Mouse (Mus musculus): ENCODE measurements around the gene Urb1. TPM values are rescaled to one million over a fixed set of nuclear protein-coding genes. Genes with fewer than 3 reads are reported as not detected.

Gene Urb1
- total RNA-seq, 4 experiments from 2014 or later = 14.4 to 20.9 (median 19.1) TPM

DNA sequence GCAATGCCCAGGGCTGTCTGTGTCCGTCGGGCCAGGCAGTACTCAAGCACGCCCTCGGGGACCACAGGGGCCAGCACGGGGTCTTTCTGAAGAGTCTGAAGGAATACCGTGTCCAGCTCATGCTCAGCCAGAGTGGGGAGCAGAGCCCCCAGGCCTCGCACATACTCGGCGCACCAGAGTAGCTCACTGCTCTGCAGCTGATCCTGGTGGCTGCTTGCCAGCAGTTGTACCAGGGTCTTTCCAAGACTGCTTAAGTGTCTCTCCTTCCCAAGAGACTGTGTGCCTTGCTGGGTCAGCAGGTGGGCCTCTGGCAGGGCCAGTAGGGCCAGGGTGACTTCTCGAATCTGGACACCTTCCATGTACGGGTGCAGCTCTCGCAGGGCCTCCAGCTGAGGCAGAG, 36.0 kb downstream of the Urb1 start:
- DNase-seq (ENCODE audit: low spot score in 2 of 2) = no peak

DNA sequence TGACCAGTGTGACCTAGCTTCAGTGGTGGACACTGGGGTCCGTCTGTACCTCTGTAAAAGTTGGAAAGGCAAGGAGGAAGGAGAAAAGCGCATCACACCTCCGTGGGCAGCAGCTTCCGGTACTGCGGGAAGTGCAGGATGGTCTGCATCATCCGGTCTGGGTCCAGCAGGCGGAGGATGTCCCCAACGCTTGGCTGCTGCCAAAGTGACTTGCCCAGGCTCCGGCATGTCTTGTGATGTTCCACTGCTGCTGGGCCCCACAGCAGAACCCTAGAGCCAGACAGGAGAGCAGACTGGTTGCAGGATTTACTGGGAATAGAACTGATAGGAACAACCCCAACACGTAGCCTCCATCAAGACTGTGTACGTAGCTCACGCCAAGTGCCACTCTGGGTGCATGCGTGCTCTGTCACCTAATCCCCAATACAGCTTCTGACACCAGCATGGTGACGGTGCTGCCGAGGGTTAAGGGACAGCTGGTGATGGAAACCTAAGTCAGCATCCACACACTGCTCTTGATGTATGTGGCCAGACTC, 43.2 kb downstream of the Urb1 start:
- no peak for DNase-seq (ENCODE audit: low spot score in 2 of 2)

DNA sequence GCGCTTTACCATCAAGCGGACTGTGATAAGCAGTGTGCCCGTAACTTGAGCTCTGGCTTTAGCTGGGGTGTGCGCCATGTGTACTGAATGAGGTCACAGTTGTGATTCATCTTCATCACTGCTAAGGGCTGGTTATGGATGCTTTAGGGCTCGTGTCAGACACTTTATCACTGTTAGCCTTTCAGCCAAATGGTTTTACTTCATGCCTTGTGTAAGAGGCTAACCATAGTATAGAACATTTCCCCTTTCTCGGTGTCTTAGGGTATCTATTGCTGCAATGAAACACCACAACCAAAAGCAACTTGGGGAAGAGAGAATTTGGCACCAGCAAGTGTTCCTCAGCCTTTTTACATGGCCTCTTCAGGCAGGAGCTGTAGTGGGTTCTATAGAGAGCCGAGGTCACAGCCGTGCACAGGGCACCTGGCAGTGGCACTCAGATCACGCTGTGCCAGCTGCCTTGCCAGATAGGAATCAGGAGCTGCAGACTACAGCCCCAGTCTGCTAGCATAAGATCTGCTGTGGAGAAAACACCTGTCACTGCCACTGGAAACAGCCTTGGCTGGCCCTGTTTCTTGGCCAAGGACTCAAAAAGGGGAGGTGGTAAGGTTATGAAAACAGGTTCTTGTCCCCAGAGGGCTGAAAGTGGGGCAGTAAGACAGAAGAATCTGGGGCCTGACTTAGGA, 44.9 kb downstream of the Urb1 start:
- no peak for DNase-seq (ENCODE audit: low spot score in 2 of 2)

DNA sequence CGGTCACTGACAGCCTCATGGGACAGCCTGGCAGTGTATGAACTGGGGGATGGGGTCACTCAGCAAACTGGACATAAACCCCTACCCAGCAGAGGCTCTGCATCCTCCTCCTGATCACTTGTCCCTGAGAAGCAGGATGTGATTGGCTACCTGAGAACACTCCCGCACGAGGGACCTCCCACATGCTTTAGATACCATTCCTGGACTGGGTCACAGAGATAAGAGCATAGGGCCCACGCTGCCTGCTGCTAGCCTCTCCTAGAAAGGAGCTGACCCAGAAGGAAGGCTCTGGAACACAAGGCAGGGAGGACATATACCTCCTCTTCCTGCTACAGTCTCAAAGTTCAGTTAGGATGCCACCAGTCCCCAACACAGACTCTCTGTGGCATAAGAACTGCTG, 49.7 kb downstream of the Urb1 start:
- no peak for DNase-seq (ENCODE audit: low spot score in 2 of 2)

DNA sequence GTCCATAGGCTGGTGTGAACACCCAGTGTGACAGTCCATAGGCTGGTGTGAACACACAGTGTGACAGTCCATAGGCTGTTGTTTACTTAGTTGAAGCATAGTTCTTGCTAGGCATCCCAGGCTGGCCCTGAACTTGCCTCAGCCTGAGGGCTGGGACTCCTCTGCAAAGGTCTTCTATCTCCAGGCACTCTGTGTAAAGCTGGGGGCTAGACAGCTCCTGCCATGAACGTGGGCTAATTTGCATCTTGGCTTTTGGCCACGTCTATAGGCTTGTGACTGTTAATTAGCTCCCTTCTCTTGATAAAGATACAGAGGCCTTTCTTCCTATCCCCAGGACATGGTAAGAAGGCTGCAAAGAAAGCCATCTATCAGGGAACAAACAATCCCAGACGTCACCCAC, 50.9 kb downstream of the Urb1 start:
- DNase-seq (ENCODE audit: low spot score in 2 of 2) = no peak

DNA sequence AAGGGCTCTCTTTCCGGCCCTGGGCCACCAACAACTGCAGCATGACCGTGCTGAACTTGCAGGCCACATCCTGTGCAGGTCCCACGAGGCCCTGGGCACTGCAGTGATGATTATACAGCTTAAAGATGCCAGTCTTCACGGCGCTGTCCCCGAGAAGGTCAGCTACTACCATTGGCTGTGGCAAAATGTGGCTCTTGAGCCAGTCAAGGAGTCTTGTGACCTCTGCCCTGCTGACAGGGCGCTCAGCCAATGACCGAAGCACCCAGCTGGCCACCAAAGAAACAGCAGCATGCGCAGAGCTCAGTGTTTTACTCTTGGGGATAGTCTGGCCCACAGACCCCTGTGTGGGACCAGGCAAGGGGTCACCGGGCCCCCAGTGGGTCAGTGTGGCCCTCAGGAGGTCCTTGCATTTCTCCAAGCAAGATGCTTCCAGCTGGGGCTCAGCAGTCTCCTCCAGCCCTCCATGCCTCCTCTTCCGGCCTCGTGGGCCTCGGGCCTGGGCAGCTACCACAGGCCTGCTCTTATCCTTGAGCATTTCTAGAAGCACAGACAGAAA, 56.7 kb downstream of the Urb1 start:
- DNase-seq (ENCODE audit: low spot score in 2 of 2) = no peak

DNA sequence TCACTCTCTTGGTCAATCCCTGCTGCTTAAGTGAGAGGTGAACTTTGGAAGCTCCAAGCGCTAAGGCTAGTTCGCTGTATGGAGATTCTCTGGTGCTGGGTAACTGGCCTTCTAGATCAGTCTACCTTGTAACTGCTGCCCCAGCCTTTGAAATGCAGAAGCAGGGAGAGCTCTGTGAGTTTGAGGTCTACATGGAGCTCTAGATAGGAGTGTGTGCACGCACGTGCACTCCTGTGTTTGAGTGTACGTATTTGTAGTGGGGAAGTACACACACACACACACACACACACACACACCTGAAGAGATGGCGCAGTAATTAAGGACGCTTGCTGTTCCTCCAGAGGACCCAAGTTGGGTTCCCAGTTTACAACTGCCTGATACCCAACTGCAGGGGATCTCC, 62.0 kb downstream of the Urb1 start:
- DNase-seq (ENCODE audit: low spot score in 2 of 2) = no peak

DNA sequence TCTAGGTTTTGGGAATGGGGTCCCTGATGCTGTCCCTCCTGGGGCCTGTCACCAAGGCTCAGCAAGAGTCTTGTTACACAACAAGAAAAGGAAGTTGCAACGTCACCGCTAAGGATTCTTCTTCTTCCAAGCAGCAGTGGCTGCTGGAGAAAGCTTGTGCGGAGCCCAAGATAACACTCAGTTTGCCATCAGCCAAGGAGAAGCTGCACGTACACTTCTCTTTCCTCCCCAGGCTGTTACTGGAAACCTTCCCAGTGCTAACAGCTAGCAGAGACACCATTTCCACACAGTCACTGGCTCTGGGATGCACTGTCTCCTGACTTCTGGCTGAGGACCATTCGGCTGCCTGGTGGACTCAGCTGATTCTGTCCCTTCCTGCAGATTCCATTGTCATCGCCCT, 63.1 kb downstream of the Urb1 start:
- peak in 1 of 2 experiments; percentile 24 for DNase-seq (ENCODE audit: low spot score in 2 of 2)

DNA sequence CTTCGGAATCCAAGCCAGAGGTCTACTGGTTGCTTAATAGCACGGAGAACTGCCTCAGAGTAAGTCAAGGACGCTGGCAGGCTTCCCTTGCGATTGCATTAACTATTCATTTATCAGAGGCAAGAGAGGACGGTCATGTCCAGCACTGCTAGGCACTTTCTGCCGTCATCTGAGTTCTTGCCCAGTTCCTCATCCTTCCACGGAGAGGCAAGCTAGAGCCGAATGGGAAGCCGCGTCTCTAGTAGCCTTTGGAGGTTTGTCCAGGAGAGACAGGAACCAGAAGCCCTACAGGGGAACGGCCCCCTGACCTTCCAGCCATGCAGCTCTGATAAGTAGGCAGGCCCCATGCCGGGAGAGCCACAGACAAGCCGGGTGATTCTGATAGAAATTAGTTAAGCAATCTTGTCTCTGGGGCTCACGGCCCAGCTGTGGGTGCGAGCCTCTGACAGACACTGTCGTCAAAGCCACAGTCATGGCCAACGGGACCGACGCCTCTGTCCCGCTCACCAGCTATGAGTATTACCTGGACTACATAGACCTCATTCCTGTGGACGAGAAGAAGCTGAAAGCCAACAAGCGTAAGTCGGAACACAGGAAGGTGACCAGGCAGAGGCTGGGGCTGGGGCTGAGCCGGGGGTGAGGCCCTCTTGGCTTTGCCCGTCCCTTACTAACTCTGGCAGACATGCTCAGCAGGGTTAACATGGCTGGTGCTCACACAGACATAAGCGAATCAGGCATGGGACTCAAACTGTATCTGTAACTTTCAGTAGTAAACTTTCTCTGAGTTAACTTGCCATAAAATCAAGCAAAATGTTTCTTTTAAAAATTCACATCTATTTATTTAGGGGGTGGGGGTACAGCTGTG, 71.9 kb downstream of the Urb1 start, which contains the start of gene Mrap:
Mrap (plus strand) TSS at position 116 of the 865 bp plus-strand sequence.
- no peak for DNase-seq (ENCODE audit: low spot score in 2 of 2)

DNA sequence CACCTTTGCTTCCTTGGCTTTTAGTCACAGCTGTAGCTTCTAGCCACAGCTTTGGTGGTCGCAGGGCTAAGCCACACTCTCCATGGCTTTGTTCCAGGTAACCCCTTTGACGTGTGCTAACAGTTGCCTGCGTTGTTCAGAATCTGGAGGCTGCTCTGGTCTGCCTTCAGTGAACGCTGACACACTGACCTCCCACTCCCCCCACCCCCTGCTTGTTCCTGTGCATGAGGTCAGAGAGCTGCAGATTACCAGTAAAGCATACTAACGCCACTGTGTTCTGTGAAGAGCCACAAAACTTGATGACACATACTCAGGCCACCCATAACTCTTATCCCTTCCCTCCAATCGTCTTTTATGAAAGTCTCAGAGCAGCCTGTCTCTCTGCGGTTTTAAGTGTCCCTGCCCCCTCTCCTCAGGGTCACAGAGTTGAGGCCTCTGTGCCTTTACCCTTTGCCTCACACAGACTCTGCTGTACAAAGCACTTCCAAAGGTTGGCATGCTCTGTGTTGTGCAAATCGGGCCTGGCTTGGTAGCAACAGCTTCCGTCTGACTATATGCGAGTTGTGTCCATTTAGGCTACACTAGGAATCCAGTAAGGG, 73.4 kb downstream of the Urb1 start:
- no peak for DNase-seq (ENCODE audit: low spot score in 2 of 2)

DNA sequence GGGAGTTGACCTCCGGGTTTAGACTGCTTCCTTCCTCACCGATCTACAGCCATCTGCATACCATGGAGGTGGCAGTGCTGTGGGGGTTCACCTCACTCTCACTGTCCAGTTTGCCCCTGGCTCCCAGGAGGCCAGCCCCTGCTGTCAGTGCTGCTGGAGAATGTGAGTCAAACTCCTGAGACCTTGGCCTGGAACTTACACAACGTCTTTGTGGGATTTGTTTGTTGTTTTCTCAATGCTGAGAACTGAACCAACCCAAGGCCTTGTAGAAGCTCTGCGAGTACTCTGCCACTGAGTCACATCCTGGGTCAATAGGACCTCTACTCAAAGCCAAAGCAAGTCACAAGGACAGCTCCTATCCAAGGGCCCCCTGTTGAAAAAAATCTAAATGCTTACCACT, 74.6 kb downstream of the Urb1 start:
- no peak for DNase-seq (ENCODE audit: low spot score in 2 of 2)

DNA sequence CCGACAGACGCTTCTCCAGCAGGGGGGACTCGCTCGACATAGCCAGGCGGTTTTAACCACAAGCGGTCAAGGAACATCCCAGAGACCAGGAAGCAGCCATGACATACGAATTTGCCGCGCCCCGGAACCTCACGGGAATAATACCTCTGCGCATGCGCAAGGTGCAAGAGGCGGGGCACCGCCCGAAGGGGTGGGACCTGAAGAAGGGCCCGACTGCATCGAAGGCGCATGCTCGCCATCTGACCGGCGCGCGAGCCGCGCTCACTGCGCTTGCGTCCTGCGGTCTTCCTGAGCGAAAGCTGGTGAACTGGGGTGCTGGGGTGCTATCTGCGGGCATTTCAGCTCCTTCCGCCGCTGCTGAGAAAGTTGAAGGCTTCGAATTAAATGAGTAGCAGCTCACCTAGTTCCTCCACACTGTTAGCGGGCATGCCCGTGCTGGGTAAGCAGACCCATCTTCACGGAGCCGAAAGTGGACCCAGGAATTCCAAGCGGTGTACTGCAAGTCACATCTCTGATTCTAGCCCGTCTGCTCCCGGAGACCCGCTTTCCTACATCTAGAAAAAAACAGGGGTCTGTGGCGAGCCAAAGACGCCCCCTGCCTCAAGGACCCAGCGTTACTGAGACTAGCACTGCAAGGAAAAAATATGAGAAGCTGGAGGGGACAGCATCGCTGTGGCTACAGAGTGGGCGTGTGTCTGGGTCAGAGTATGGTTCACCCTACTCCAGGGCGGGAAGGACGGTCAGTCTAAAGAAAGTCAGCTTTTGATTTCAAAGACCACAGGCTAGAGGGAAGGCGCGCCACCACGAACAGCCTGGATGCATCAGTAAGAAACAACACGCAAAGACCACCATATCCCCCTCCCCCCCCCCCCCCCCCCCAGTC, 82.7 kb downstream of the Urb1 start, which contains the start of gene Mis18a:
Mis18a (minus strand) TSS at position 172 of the 883 bp plus-strand sequence.
- peak; percentile 92 to 97 for DNase-seq (ENCODE audit: low spot score in 2 of 2)

DNA sequence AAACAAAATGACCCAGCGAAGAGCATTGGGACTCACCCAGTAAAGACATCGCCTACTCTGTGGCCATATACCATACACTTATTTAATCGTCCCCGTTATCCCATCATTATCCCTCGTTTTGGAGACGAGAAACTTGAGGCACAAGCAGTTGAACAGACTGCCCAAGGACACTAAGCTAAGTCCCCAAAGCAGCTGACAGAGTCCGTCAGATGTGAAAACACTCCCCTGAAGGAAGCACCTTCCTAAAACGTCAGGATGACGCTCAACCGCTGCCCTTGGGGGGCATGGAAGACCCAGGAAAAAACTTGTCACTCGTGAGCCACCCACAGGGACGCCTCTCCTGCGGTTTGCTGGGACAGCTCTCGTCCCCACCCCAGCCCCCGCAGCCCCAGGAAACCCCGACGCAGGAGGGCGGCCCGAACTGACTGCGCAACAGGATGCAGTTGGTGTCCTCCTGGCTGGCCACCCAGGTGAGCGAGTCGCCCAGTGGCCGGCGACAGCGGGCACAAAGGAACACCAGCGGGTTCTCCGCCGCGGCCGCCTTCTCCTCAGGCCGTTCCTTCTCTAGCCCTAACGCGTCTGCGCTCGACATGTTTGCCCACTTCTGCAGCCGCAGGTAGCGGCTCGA, 83.5 kb downstream of the Urb1 start:
- no peak for DNase-seq (ENCODE audit: low spot score in 2 of 2)

DNA sequence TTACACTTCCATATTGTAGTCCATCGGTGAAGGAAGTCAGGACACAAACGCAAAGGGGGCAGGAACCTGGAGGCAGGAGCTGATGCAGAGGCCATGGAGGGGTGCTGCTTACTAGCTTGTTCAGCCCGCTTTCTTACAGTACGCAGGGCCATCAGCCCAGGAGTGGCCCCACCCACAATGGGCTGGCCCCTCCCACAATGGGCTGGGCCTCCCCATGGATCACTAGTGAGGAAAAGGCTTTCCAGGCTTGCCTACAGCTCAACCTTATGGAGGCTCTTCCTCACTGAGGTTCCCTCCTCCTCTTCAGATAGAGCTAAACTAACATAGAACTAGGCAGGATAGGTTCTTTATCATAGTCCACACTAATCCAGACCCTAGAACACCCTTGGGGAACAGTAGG, 86.2 kb downstream of the Urb1 start:
- no peak for DNase-seq (ENCODE audit: low spot score in 2 of 2)

DNA sequence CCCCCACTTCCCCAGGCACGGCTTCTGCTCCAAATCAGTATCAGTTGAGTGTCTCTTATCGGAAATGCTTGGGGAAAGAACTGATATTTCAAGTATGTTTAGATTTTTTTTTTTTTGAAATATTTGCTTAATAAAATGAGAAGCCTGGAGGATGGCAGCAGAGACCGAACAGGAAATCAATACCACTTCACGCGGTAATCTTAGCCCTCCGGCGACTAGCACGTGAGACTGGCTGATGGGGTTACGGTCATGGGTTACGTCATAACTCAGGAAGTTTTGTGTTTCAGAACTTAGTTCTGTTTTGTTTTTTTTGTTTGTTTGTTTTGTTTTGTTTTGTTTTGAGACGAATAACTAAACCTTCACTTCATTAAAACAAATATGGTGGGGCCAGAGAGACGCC, 99.9 kb downstream of the Urb1 start:
- DNase-seq (ENCODE audit: low spot score in 2 of 2) = no peak

DNA sequence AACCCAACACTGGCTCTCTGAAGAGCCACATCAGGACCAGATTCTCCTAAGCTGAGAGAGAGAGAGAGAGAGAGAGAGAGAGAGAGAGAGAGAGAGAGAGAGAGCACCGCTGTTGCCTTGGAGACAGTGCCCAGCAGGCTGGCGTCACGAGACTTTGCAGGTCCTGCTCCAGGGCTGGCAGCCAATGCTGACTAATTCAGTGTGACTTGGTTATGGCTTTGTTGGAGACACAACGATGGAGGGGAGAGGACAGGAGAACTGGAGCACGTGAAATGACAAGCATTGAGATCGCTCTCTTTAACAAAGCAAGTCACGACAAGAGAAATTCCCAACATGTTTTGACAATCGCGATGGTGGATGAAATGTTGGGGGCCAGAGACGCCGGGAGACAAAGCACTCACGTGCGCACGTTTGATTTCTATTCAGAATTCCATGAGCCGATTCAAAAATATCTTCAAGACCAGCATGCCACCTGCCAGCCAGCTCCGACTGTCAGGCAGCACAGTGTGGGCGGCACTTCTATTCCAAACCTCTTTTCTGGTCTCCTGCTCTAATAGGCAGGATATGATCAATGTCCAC, 100.4 kb downstream of the Urb1 start:
- peak; percentile 77 to 81 for DNase-seq (ENCODE audit: low spot score in 2 of 2)

DNA sequence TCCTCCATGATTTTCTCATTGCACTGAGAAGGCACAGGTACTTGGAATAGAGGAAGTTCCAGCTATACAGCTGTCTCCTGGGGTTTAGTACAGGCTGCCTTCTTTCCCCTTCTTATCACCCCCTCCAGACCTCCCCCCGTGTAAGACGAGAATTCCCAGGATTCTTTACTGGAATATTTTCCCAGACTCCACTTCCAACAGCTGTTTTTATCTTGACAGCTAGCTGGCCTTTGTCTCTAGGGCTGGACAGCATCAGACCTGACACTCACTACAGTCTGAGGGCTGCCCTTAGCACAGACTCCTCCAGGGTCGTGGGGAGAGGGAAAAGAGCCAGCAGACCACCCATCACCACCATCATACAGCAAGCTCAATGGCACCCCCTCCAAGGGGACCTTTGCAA, 103.9 kb downstream of the Urb1 start:
- no peak for DNase-seq (ENCODE audit: low spot score in 2 of 2)

DNA sequence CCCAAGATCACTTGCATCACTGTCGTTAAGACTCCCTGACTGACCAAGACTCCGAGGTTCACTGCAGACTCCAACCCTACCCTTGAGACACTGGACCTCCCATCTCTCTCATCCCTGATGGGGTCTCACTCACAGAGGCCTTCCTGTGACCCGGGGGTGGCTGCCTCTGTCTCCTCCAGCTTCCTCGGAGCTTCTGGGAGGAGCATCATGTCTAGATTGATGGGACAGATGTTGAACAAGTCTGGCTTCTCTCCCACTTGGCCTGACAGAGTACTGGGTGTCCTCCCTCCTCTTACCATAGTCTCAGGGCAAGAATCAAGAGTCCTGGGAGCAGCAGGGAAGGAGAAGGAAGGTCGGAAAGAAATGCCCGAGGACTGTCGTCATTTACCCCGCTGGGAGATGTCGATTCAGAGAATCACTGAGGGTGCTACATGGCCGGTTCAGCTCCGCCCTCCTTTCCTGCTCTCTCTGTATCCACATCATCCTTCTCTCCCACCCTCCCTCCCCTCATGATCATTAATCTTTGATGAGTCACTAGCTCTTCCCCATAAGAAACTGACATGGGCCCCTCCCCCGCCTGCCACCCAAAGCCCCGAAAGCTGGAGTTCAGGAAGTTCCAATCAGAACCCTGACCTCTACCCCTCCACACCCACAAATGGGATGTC, 105.9 kb downstream of the Urb1 start:
- DNase-seq (ENCODE audit: low spot score in 2 of 2) = no peak

DNA sequence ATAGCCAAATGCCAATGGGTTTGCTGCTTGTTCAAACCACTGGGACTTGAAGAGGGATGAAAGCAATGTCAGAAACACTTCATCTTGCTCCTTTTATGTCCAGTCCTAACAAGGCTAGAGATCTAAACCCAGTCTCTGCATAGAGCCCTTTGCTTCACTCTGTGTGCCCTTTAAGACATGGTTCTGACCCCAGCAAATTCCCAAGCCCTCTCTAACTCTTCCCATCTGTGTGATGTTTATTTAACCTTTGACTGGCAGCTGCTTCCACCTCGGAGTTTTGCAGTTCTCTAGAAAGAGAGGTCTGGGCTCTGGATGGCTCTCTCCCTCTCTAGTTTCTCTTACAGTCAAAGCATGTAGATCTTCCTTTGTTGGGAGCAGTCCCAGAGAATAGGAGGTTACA, 106.6 kb downstream of the Urb1 start:
- no peak for DNase-seq (ENCODE audit: low spot score in 2 of 2)
